Mouse (Mus musculus) adrenal gland, adult 8-10 months (tissue): ENCODE measurements around the gene Vav1. TPM values are rescaled to one million over a fixed set of nuclear protein-coding genes. Genes with fewer than 3 reads are reported as not detected.

Experiments used
- DNase-seq: peaks from one replicate; pipeline ENCODE4 v3.0.0; 2022
- total RNA-seq, 4 experiments: library from RNA; stranded (reverse); gene quantifications; 2 replicates each; pipeline ENCODE4 v1.2.4; 2022

Gene Vav1
- total RNA-seq, 4 experiments from 2014 or later = 3.0 to 6.2 (median 4.1) TPM

DNA sequence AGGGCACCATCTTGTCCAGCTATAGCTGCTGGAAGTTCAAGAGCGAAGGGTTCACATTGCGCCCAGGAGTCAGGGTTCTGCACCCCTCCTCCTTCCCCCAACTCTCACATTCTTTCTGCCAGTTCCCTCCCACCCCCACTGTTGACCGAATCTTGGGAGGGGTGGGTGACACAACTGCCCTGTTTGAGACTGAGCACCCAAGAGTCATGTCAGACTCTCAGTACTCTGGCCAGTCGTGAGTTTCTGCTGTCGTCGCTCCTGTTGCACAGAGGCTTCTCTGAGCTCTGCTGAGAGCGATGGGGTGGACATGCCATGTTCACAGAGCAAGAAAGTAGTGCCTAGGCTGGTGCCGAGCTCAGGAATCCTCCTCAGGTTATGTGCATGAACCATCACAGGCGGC, 60.4 kb downstream of the Vav1 start:
- no peak for DNase-seq

DNA sequence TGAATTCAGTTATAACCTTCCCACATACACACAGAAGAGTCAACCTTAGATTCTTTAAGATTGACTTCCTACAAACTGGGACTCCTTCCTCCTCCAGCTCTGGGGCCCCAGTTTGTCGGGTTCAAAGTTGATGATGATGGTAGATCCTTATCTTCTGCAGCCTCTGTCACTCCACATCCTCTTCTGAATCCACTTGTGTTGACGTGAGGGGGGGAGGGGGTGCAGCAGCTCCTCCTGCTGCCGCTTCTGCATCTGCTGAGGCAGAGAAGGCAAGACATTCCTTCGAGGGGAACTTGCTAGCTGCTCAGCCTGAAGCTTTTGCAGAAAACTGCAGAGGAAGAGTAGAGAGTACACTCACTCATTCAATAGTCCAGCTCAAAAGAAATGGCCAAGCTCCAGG, 62.7 kb downstream of the Vav1 start:
- no peak for DNase-seq

DNA sequence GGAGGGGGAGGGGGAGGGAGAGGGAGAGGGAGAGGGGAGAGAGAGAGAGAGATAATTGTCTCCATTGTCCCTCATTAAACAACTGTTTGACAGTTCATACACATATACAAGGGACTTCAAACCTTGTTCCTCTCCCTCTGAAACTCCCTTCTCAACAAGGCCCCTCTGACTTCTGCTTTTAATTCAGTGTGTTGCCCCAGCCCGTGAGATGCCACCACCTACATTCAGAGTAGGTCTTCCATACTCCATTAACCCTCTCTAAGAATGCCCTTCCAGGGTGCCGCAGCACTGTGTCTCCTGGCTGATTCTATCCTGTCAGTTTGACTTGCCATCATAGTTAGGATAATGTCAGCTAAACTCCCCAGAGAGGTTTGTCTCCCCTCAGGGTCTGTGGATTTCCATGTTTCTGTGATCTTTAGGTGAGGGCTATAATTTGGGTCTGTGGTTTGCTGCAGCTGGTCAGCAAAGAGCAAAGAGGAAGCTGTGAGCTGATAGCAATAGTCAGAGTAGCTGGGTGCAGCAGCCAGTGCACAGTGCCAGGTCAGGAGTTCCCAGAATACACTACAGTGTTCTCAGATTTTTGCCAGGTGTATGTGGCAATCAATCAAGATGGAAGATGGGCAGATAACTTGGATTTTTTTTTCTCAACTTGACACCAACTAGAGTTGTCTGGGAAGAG, 65.3 kb downstream of the Vav1 start:
- DNase-seq = no peak

GRCm38 (mm10) chr17:57347017-57347416, 68.1 kb downstream of the Vav1 start:
- no peak for DNase-seq

- no peak for DNase-seq
These were observed 68.9 kb downstream of the Vav1 start for GRCm38 (mm10) chr17:57347781-57348180.

DNA sequence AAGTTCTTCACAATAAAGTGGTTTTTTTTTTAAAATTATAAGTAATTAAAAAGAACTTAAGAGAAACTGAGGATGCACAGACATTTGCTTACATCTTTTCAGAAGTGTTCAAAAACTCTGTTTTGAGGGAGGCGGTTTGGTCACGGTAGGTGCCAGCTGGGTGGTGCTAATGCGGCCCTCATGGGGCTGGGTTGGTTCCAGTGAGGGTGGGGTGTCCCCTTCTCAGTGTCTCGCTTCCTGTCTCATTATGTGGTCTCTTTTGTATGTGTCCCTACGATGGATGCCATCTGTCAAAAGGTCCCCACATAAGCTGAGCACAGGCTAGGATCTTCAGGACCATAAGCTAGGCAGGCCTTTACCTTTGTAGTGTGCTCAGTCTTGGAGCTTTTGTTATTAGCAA, 70.2 kb downstream of the Vav1 start:
- no peak for DNase-seq

- DNase-seq = no peak
These were observed 71.3 kb downstream of the Vav1 start for GRCm38 (mm10) chr17:57350212-57350611.

DNA sequence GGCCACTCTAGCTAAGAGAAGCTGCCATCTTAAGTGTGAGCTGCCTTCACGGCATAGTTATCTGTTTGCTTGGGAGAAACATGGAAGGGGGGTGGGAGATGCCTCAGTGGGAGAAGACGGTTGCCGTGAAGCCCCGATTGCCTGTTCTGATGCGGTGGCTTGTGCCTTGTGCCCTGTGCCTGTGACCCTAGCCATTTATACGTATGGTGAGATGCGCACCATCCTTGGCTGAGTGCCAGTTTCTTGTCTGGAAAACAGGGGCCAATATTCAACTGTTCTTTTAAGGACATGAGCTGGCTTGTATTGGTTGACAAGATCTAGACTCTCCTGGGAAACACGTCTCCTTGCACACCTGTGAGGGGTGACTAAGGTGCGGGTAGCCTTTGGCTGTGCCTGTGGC, 72.2 kb downstream of the Vav1 start:
- DNase-seq = no peak

DNA sequence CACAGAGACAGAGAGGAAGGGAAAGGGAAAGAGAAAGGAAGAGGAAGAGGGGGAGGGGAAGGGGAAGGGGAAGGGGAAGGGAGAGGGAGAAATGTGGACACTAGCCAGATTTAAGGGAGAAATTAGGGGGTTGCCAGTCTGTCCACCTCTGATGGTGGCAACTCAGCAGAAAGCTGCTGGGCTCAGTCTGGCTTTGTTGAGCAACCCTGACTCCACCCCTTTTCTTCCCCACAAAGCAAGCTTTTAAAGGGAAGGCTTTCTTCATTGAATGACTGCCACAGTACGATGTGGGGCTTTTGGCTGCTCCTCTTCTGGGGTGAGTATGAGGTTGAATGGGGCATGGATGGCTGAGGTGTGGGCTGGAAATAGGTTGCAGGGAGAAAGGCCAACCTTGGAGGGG, 79.5 kb downstream of the Vav1 start, which contains the start of gene Adgre1:
Gene Adgre1, plus strand, starts transcription at position 251 of the 400 bp plus-strand sequence.
- DNase-seq = no peak

DNA sequence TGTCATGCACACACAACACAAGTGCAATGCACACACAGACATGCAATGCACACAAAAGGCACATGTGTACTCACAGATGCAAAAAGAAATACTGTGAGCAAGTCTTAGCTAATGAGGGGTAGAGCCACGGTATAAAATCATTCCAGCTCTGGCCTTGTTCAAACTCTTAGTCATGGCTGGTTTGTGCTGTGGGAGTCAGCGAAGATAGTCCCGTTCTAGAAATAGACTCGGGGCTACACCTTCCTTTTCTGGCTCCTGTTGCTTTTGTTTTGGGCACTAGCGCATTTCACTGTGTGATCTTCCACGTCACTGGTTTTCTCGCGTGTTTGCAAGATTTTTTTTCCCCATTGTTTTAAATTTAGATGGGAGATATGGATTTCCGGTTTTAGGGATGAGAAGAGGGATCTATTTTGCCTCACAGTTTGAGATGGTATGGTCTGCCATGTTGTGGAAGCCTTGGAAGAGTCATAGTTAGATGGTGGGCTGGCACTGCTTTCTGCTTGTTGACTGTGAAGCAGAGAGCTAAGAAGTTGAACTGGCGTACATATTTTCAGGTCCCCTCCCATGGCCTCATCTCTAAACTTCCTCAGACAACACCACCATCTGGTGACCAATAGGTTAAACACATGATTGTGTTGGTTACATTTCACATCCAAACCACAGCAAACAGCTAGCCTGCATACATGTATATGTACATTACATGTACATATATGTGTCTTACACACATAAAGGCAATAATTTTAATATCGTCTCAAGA, 80.8 kb downstream of the Vav1 start:
- no peak for DNase-seq

Other genes starting within 250 kb of the Vav1 start
- 100 to 1,000 TPM in 2 of 4 experiments, 10 to 100 TPM in 2; 92.3 to 122 (median 102) TPM for gene Khsrp, start 247.6 kb upstream of the Vav1 start, total RNA-seq
- gene Slc25a41, start 237.4 kb upstream of the Vav1 start, total RNA-seq = under 1 TPM in 1 of 4 experiments, not detected in 3; 0.38 TPM
- 1 to 10 TPM in 3 of 4 experiments, under 1 TPM in 1; 0.70 to 4.4 (median 2.2) TPM for gene Crb3, start 220.0 kb upstream of the Vav1 start, total RNA-seq
- gene Slc25a23, start 219.2 kb upstream of the Vav1 start, total RNA-seq = 100 to 1,000 TPM in 2 of 4 experiments, 10 to 100 TPM in 2; 66.5 to 128 (median 97.6) TPM
- 1 to 10 TPM; 1.5 to 4.3 (median 2.5) TPM for gene Dennd1c, start 200.6 kb upstream of the Vav1 start, total RNA-seq
- gene Tubb4a, start 191.3 kb upstream of the Vav1 start, total RNA-seq = 1 to 10 TPM; 4.4 to 6.8 (median 6.6) TPM
- gene Tnfsf9, start 173.8 kb upstream of the Vav1 start, total RNA-seq = under 1 TPM in 3 of 4 experiments, not detected in 1; 0.21 to 0.30 (median 0.26) TPM
- not detected for gene Cd70, start 129.3 kb upstream of the Vav1 start, total RNA-seq
- under 1 TPM in 2 of 4 experiments, not detected in 2; 0.16 to 0.17 TPM for gene Tnfsf14, start 84.9 kb upstream of the Vav1 start, total RNA-seq
- 1,000 to 10,000 TPM in 1 of 4 experiments, 100 to 1,000 TPM in 1, 10 to 100 TPM in 2; 36.4 to 1,135 (median 245) TPM for gene C3, start 51.0 kb upstream of the Vav1 start, total RNA-seq
- 100 to 1,000 TPM in 3 of 4 experiments, 10 to 100 TPM in 1; 98.6 to 107 (median 102) TPM for gene Gpr108, start 30.7 kb upstream of the Vav1 start, total RNA-seq
- gene Trip10, start 29.6 kb upstream of the Vav1 start, total RNA-seq = 10 to 100 TPM; 57.1 to 89.6 (median 72.8) TPM
- gene Adgre1, start 79.6 kb downstream of the Vav1 start, total RNA-seq = 10 to 100 TPM in 2 of 4 experiments, 1 to 10 TPM in 2; 5.3 to 21.5 (median 12.7) TPM